ENCODE assay signal across 7 mouse cellular contexts in the genomic region with DNA sequence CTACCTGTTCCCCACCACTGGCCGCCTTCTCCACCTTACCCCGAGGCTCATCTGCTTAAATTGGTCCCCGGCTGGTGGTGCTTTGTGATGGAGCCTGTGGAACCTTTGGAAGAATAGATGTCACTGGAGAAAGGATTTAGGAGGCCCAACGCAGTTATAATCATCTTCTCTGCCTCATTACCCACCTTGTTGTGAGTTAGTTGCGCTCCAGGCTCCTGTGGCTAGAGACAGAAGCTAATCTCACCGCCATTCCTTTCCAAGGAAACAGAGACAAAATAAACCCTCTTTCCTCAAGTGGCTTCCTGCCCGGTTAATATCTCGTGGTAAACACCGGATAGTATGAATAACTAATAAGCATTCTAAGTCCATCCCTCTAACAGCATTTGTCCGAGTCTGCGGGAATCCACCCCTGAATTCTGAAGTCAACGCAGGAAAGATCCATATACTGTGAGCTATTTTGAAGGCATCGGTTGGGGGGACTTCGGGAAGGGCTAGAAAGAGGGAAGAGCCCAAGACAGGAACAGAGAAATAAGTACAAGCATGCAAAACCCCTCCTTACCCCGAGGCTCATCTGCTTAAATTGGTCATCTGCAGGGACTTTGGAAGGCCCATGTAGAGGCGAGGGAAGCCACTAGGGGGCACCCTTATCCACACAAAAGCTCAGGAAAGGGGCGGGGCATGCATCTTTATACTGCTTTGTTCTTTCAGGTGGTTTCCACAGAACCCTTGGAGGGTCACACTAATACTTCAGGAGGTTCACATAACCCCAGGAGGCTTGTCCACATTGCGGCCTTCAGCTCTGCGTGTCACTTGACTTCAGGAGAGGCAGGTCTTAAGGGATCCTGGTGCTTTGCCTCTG. TPM values are rescaled to one million over a fixed set of nuclear protein-coding genes. Genes with fewer than 3 reads are reported as not detected.
DNase-seq lines count a peak whose midpoint lies in the region; ATAC-seq and TF ChIP-seq lines count a peak whose summit lies in the region.

No protein-coding gene starts in this region.

- peak; percentile 80; the same call in 1 of the 2 replicates for TF ChIP-seq CTCF in small intestine, adult 2 months (IDR thresholded peaks at IDR 0.05; ENCODE audit: extremely low read depth, insufficient read length, insufficient replicate concordance, low read depth, low read length)

- 38% methylated on average over 19 of the region's 19 CpGs for WGBS in intestine, embryonic 16.5 days
- WGBS in midbrain, embryonic 12.5 days = 29% methylated on average over 19 of the region's 19 CpGs
- 41% methylated on average over 19 of the region's 19 CpGs for WGBS in small intestine, adult 2 months

- peak; percentile 92 for ATAC-seq in frontal cortex, adult (ENCODE audit: low TSS enrichment)
- ATAC-seq in intestine, embryonic 16.5 days = peak; percentile 58
- ATAC-seq in midbrain, embryonic 12.5 days (ENCODE audit: low FRiP score, low read depth) = peak; percentile 78

- H3K4me2 ChIP-seq in intestine, embryonic 16.5 days (ENCODE audit: low read depth, low read length) = no peak overlapping the region
- H3K4me2 ChIP-seq in midbrain, embryonic 12.5 days (replicated peaks) = no peak overlapping the region

- H3K4me1 ChIP-seq in intestine, embryonic 16.5 days (ENCODE audit: control insufficient read depth, insufficient read depth, low read length) = no peaks in the 10 kb centered on the region
- H3K4me1 ChIP-seq in midbrain, embryonic 12.5 days = no peaks in the 10 kb centered on the region
- H3K4me1 ChIP-seq in small intestine, adult 2 months (ENCODE audit: control insufficient read depth, insufficient read depth, insufficient read length, low read length) = no peaks in the 10 kb centered on the region

- no peak overlapping the region for H3K9ac ChIP-seq in intestine, embryonic 16.5 days (ENCODE audit: low read depth, low read length)
- H3K9ac ChIP-seq in midbrain, embryonic 12.5 days (replicated peaks) = no peak overlapping the region

- H3K27me3 ChIP-seq in intestine, embryonic 16.5 days (replicated peaks; ENCODE audit: control insufficient read depth, insufficient read depth, low read length) = 0 out of 2 replicates have a peak, but pooled peaks cover 6% of the 10 kb centered on the region
- H3K27me3 ChIP-seq in midbrain, embryonic 12.5 days = peaks cover 27% of the 10 kb centered on the region
- no peaks in the 10 kb centered on the region for H3K27me3 ChIP-seq in small intestine, adult 2 months (ENCODE audit: control insufficient read depth, insufficient read depth, low read length)

- TF ChIP-seq POLR2A in small intestine, adult 2 months (IDR thresholded peaks at IDR 0.05; ENCODE audit: low read depth, low read length) = no peak

- H3K27ac ChIP-seq in intestine, embryonic 16.5 days (ENCODE audit: low read length) = no peak overlapping the region
- H3K27ac ChIP-seq in midbrain, embryonic 12.5 days (replicated peaks) = no peak overlapping the region
- no peak overlapping the region for H3K27ac ChIP-seq in small intestine, adult 2 months (ENCODE audit: insufficient read depth, low read depth, low read length)

- DNase-seq in ZHBTc4 (ENCODE audit: low read depth, low spot score) = peak; percentile 91
- peak; percentile 65 for DNase-seq in cerebellum, adult 9-10 months
- peak; percentile 83 to 84 for DNase-seq in left cerebral cortex, postnatal 14 days (ENCODE audit: low spot score in 2 of 2)

- intact Hi-C loops in left cerebral cortex, postnatal 14 days (cut with DNase I) = loop anchor here (1.0 to 5.0 kb wide), 2 partner anchors 118 to 249 kb away; partner anchors contain the start of gene Slc52a3

- no peaks in the 10 kb centered on the region for H3K9me3 ChIP-seq in intestine, embryonic 16.5 days (ENCODE audit: control insufficient read depth, low read length)
- H3K9me3 ChIP-seq in midbrain, embryonic 12.5 days = no peaks in the 10 kb centered on the region

- H3K36me3 ChIP-seq in intestine, embryonic 16.5 days (ENCODE audit: control insufficient read depth, insufficient read depth, low read length) = no peaks in the 10 kb centered on the region
- H3K36me3 ChIP-seq in midbrain, embryonic 12.5 days = no peaks in the 10 kb centered on the region
- no peaks in the 10 kb centered on the region for H3K36me3 ChIP-seq in small intestine, adult 2 months (ENCODE audit: control insufficient read depth, insufficient read depth, low read length)

- H3K4me3 ChIP-seq in intestine, embryonic 16.5 days (ENCODE audit: low read length) = no peak overlapping the region
- no peak overlapping the region for H3K4me3 ChIP-seq in midbrain, embryonic 12.5 days
- no peak overlapping the region for H3K4me3 ChIP-seq in small intestine, adult 2 months (ENCODE audit: low read depth, low read length)

RNA-seq across cellular contexts. Expression of gene Psmf1, which starts 4.1 kb away (rescaled TPM):
- polyA plus RNA-seq in intestine, embryonic 16.5 days (2015; fragmentation: Nextera tagmentation; extraction: Ambion mirVana) = 41.4 and 43.5 TPM in 2 replicates
- 10 to 100 TPM; 43.4 to 44.5 TPM for total RNA-seq in left cerebral cortex, postnatal 14 days (2021)
- 48.1 and 50.4 TPM in 2 replicates for polyA plus RNA-seq in midbrain, embryonic 12.5 days (2016; fragmentation: Nextera tagmentation; extraction: Ambion mirVana)
- polyA plus RNA-seq in small intestine, adult 2 months (2012; rRNA removed) = 19.8 and 45.1 TPM in 2 replicates

RNA-seq across cellular contexts. Expression of gene Tmem74b, which starts 46.3 kb away (rescaled TPM):
- 1.7 and 1.9 TPM in 2 replicates for polyA plus RNA-seq in intestine, embryonic 16.5 days (2015; fragmentation: Nextera tagmentation; extraction: Ambion mirVana)
- total RNA-seq in left cerebral cortex, postnatal 14 days (2021) = 1 to 10 TPM; 6.8 to 8.1 TPM
- 7.8 and 8.0 TPM in 2 replicates for polyA plus RNA-seq in midbrain, embryonic 12.5 days (2016; fragmentation: Nextera tagmentation; extraction: Ambion mirVana)
- 0.08 and 0.32 TPM in 2 replicates for polyA plus RNA-seq in small intestine, adult 2 months (2012; rRNA removed)
